Mouse (Mus musculus): Measurements from ENCODE around the gene Naa60. TPM values are rescaled to one million over a fixed set of nuclear protein-coding genes. Genes with fewer than 3 reads are reported as not detected.

Naa60 gene
- polyA plus RNA-seq, 1 experiment = 60.0 TPM

GRCm38 (mm10) chr16:3884201-3885064 is 12.3 kb downstream of the Naa60 start, which contains the start of the genes Zfp597 and Gm20695:
Gene Zfp597 (minus strand): TSS chr16:3884561.
Gene Gm20695 (plus strand): TSS chr16:3884648.
- WGBS = under 1% methylated on average over 88 of the region's 88 CpGs
- peak; percentile 77 for DNase-seq (ENCODE audit: low read depth, low spot score)

- no peak for DNase-seq (ENCODE audit: low read depth, low spot score)
- WGBS = 0% methylated on average over 10 of the region's 10 CpGs
These were observed 13.0 kb downstream of the Naa60 start for GRCm38 (mm10) chr16:3885065-3885670.

GRCm38 (mm10) chr16:3891621-3892295 is 19.6 kb downstream of the Naa60 start:
- no peak for DNase-seq (ENCODE audit: low read depth, low spot score)
- WGBS = 93% methylated on average over 14 of the region's 14 CpGs

- 36% methylated on average over 3 of the region's 3 CpGs for WGBS
- DNase-seq (ENCODE audit: low read depth, low spot score) = no peak
These were observed 21.6 kb downstream of the Naa60 start for GRCm38 (mm10) chr16:3893739-3894138.

GRCm38 (mm10) chr16:3895173-3895792 is 23.1 kb downstream of the Naa60 start:
- peak; percentile 75 for DNase-seq (ENCODE audit: low read depth, low spot score)
- WGBS = 42% methylated on average over 9 of the region's 9 CpGs

GRCm38 (mm10) chr16:3896046-3896445 is 23.9 kb downstream of the Naa60 start:
- no peak for DNase-seq (ENCODE audit: low read depth, low spot score)
- WGBS = 60% methylated on average over 6 of the region's 6 CpGs

- WGBS = 55% methylated on average over 1 of the region's 1 CpGs
- DNase-seq (ENCODE audit: low read depth, low spot score) = no peak
These were observed 24.4 kb downstream of the Naa60 start for GRCm38 (mm10) chr16:3896553-3896952.

- WGBS = 76% methylated on average over 2 of the region's 2 CpGs
- DNase-seq (ENCODE audit: low read depth, low spot score) = no peak
These were observed 35.3 kb downstream of the Naa60 start for GRCm38 (mm10) chr16:3907471-3907870.

- peak; percentile 81 for DNase-seq (ENCODE audit: low read depth, low spot score)
- WGBS = under 1% methylated on average over 33 of the region's 33 CpGs
These were observed 36.4 kb downstream of the Naa60 start, which contains the start of the genes 1700037C18Rik and Cluap1 for GRCm38 (mm10) chr16:3908537-3909111. Gene 1700037C18Rik (minus strand): TSS chr16:3908689. Gene Cluap1 (plus strand): TSS chr16:3908801.

- no peak for DNase-seq (ENCODE audit: low read depth, low spot score)
- WGBS = 1% methylated on average over 20 of the region's 20 CpGs
These were observed 36.9 kb downstream of the Naa60 start for GRCm38 (mm10) chr16:3909118-3909517.

- 98% methylated on average over 2 of the region's 2 CpGs for WGBS
- DNase-seq (ENCODE audit: low read depth, low spot score) = no peak
These were observed 48.6 kb downstream of the Naa60 start for GRCm38 (mm10) chr16:3920756-3921155.

GRCm38 (mm10) chr16:3923515-3923914 is 51.3 kb downstream of the Naa60 start:
- 94% methylated on average over 3 of the region's 3 CpGs for WGBS
- DNase-seq (ENCODE audit: low read depth, low spot score) = no peak

GRCm38 (mm10) chr16:3923966-3924365 is 51.8 kb downstream of the Naa60 start:
- 83% methylated on average over 4 of the region's 4 CpGs for WGBS
- no peak for DNase-seq (ENCODE audit: low read depth, low spot score)

GRCm38 (mm10) chr16:3928582-3928981 is 56.4 kb downstream of the Naa60 start:
- 20% methylated on average over 1 of the region's 1 CpGs for WGBS

GRCm38 (mm10) chr16:3929151-3929550 is 57.0 kb downstream of the Naa60 start:
- 80% methylated on average over 7 of the region's 7 CpGs for WGBS
- DNase-seq (ENCODE audit: low read depth, low spot score) = no peak

More at GRCm38 (mm10) chr16:3928582-3928981, 56.4 kb downstream of the Naa60 start:
- no peak for DNase-seq (ENCODE audit: low read depth, low spot score)

GRCm38 (mm10) chr16:3933536-3933935 is 61.4 kb downstream of the Naa60 start:
- DNase-seq (ENCODE audit: low read depth, low spot score) = no peak
- 92% methylated on average over 6 of the region's 6 CpGs for WGBS

- DNase-seq (ENCODE audit: low read depth, low spot score) = no peak
- 95% methylated on average over 1 of the region's 1 CpGs for WGBS
These were observed 61.9 kb downstream of the Naa60 start for GRCm38 (mm10) chr16:3934091-3934490.

- WGBS = 84% methylated on average over 4 of the region's 4 CpGs
- DNase-seq (ENCODE audit: low read depth, low spot score) = no peak
These were observed 62.5 kb downstream of the Naa60 start for GRCm38 (mm10) chr16:3934701-3935100.

- no peak for DNase-seq (ENCODE audit: low read depth, low spot score)
- WGBS = 87% methylated on average over 1 of the region's 1 CpGs
These were observed 79.0 kb downstream of the Naa60 start for GRCm38 (mm10) chr16:3951141-3951540.

Measured in large intestine, adult 2 months (tissue).